Mouse (Mus musculus): Measurements from ENCODE around the gene Yap1. TPM values are rescaled to one million over a fixed set of nuclear protein-coding genes. Genes with fewer than 3 reads are reported as not detected.

The Yap1 gene
- total RNA-seq, 2 experiments from 2014 or later, result 108 to 111 TPM

DNA sequence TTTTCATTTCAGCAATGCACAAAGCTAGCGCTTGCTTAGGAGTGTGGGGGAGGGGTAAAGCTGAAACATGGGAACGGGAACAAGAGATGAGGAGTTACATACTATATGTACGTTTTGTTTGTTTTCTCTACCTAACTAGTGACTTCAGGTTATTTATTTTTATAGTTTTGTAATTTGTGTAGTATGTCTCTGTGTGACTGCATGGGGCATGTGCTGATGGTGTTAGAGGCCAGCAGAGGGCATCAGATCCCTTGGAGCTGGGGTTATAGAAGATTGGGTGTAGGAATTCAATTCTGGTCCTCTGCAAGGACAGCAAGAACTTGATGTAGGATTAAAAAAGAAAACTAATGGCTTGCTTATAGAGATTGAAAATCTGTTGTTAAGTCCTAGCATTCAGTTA, 25.9 kb downstream of the Yap1 start:
- no peak for DNase-seq (ENCODE audit: low spot score in 2 of 2)

DNA sequence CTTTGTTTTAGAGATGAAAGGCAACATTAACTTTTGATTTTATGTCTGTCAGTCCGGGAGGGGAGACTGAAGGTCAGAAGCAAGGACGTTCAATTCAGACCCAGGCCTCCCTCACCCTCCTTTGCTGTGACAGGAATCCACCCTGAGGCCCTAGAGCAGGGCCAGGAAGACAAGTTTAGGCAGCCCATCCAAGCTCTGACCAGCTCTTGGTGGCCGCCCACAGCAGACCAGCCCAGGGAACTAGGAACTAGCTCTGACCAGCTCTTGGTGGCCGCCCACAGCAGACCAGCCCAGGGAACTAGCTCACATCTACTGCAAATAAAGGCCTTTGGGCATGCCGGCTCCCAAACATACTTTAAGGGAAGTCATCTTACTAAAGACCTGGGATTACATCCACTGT, 26.8 kb downstream of the Yap1 start:
- no peak for DNase-seq (ENCODE audit: low spot score in 2 of 2)

DNA sequence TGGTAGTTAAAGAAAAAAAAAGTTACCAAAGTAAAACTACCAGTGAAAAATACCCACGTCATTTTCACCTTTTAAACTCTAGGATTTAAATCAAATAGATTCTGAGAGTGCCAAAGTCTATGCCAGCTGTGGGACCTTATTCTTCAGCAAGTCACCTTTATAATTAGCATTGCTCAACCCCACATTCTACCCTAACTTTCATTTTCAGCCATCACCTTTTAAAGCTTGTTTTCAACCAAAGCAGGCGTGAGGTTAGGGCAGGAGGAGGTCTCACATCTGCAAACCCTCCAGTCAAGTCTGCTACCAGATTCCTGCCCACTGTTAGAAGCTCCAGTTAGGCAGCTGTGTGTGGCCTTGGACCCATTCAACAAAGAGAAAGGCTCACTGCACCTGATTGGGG, 32.4 kb downstream of the Yap1 start:
- DNase-seq (ENCODE audit: low spot score in 2 of 2), result no peak

DNA sequence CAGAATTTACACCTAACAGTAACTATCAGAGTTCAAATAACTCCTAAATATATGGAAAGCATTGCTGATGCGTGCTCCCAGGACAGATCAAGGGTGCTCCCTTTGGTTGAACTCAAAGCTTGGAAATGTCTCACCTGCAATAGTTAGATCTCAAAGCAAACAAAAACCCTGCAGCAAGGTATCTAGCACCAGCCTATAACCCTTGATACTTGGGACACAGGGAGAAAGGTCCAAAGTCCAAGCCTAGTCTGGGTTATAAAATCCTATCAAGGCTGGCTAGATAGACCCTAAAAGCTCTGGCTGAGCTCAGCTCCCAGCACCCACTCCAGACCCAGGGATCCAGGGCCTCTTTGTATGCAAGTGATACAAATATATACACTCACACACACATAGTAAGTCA, 36.4 kb downstream of the Yap1 start:
- DNase-seq (ENCODE audit: low spot score in 2 of 2), result no peak

DNA sequence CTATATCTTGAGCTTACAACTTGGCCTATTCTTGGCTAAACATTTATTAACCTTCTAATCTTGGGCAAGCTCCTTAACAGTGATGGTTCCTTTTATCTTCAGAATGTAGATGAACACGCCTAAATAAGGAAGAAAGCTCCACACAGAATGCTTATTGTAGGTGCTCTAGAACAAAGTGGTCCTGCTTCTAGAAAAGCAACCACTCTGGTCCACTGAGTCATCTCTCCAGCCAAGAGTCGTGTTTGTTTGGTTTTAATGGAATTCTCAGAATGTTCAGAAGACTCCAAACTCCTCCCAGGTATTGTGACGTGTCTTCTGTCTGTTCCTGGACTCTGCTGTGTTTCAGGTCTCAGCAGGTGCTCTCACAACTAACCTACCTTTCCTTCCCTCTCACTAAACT, 38.8 kb downstream of the Yap1 start:
- DNase-seq (ENCODE audit: low spot score in 2 of 2), result no peak

DNA sequence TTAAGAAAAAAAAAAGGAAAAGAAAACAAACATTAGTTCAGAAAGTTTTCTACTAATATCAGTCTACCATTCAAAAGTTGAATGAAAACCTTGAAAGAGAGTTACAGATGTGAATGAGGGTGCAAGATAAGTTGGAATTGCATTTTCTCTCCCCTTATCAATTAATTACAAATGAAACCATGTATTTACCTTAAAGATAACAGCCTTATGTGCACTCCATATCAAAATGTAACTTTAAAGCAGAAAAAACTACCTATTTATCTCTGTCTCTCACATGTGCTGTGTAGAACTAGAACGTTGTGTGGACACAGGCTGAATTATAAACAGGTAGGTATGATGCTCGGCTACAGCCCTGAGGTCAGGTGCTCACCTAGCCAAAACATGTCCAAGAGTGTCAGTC, 40.5 kb downstream of the Yap1 start:
- DNase-seq (ENCODE audit: low spot score in 2 of 2), result no peak

DNA sequence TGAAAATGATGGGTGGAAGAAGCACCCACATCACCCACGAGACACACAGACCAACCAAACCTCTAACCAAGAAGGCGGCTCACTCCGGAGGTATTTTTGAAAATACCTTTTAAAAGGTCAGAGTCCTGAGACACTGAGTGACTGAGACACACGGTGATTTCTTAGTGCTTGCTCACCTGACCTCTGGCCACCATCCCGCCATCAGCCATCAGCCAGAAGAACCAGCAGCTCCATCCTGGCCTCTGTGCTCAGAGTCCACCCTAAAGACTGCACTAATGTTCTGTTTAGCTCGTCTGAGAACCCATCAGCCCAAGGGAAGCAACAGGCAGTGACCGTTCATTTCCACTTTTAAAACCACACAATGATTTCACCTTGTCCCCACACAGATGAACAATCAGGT, 41.5 kb downstream of the Yap1 start:
- no peak for DNase-seq (ENCODE audit: low spot score in 2 of 2)

DNA sequence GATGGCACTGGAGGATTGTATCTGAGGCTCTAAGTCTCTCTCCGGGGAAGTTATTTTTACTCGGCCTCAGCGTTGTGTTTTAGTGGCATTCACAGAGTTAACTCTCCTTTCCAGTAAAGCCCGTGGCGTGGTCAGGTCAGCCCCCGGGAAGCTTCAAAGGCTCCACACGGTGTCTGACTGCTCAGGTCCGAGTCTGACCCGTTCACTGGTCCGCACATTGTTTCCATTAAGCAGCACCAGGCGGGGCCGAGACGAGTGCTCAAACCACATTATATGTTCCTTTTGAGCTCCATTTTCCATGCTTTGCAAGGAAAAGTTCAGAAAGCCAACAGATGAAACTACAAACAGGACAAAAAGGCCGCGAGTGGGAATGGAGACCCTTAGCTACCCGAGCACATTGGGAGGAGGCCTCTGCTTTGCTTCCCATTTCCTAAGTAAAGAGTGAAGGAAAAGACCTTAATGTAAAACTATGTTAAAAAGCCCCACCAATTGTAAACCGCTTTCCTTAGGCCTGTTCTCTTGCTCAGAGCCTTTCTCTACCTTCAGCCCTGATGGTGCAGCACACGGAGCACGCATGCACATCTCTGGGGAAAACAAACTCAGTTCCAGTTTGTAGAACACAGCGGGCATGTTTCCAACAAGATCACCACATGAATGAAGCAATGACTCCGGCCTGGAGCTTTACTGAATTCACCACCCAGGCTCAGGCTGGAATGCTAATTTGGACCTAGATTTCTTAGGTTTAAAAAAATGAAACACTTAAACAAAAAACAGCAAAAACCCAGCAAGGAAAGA, 42.8 kb downstream of the Yap1 start:
- DNase-seq (ENCODE audit: low spot score in 2 of 2), result peak in 1 of 2 experiments; percentile 30

DNA sequence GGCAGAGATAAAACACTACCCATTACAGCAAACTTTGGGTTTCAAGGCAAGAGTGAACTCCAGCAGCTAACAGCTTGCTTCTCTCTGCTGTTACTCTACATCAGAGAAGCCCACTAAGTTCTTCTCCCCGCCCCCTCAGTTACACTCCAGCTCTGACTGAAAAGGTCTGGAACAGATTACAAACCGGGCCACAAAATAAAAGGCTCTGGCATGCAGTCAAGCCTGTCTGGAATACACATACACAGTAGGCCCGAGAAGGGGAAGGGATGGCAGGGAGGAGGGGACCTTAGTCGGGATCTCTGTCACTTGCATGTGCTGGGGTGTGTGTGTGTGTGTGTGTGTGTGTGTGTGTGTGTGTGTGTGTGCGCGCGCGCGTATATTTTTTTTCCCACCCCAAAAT, 44.0 kb downstream of the Yap1 start:
- DNase-seq (ENCODE audit: low spot score in 2 of 2), result peak; percentile 23 to 74

DNA sequence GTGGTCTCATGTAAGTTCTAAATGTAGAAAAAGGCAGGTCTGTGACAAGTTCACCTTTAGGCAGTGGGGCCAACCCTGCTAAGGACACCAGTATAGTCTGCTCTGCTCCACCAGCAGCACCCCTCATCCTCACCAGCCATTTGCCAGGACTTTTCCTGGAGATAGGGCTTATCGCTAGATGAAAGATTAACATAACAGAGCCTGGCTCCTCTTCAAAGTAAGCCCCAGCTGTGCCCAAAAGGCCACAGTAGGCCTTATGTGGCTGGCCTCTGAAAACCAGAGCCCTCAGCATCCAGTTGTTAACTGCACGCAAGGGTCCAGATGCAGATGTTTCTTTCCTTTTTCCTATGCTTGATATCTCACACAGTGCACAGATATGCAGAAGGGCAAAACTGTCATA, 45.1 kb downstream of the Yap1 start:
- DNase-seq (ENCODE audit: low spot score in 2 of 2), result no peak

DNA sequence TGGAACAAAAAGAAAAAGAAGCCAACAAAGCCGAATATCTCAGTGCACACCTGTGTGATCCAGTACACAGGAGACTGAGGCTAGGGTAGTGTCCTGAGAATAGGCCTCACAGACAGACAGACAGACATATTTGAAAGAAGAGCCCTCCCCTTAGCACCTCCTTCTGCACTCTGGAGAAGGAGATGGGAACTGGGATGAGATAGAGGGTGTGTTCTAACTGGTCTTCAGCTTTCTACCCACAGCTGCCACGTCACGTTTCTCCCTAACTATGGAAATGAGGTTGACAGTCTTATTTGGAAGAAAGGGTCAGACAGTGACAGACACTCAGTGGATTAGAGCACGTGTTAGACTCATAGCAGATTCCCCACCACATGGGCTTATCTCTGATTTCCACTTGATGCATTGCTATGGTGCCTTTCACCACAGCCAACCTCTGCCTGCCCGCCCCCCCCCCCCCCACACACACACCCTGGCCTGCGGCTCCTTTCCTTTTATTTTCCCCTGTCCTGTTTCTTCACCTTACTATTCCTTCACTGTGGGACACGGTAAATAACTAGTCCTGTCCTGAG, 46.3 kb downstream of the Yap1 start:
- no peak for DNase-seq (ENCODE audit: low spot score in 2 of 2)

DNA sequence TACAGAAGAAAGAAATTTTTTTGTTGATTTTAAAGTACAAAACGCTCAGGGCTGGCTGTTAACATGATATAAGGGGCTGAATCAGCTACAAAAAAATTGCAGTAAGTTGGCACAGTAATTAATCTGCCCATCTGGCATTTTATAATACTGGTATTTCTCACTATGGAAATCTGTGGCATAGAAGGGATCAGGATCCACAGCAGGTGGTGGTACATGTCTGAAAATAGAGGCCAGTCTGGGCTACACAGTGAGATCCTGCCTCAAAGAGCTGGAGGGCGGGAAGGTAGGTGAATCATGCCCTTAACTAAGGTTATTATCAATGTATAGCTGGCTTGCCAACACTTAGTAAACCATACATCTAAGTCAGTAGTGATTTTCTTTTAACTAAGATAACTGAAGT, 47.0 kb downstream of the Yap1 start:
- no peak for DNase-seq (ENCODE audit: low spot score in 2 of 2)

DNA sequence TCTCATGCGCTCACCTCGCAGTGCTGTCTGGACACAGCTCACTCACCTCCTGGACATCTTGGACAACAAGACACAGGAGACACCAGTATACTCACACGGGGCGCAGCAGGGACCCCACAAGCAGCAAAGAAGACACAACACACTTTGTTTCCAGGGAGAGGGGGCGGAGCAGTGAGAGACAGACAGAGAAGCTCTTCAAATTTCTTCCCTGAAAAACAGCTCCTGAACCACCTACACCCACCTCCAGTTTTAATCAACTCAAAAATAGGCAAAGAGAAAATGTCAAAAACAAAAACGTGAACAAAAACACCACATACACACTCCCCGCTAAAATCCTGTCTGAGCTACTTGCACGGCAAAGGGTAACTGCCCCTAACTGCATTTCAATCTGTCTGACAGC, 48.0 kb downstream of the Yap1 start:
- no peak for DNase-seq (ENCODE audit: low spot score in 2 of 2)

DNA sequence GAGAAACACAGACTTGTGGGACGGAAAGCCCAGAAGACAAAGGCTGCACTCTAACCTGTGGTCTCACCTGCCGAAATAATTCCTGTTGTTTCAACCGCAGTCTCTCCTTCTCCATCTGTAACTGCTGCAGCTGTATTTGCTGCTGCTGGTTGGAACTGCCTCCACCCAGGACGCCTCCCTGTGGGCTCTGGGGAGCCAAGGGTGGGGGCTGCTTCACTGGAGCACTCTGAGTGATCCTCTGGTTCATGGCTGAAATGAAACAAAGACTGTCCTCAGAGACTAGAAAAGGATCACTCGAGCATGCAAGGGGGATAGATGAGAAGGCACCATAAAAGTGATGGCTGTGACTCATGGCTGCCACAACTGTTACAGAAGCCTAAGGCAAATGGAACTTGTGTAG, 51.5 kb downstream of the Yap1 start:
- no peak for DNase-seq (ENCODE audit: low spot score in 2 of 2)

DNA sequence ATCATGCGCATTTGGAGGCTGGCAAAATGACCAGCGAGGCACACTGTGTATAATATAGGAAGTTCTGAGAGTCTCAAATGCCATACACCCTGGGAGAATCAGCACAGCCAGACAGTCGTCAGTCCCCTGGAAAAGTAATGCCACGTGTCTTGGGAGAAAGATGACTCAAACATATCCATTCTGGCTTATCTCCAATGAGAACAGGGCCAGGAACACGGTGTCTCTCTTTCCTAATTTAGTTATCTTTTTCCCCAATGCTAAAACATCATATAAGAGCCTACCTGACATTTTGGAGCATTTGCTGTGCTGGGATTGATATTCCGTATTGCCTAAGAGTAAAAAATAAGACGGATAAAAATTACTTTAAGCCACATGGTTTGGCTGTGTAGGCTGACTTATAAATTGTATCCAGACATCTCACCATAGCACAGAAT, 54.2 kb downstream of the Yap1 start:
- no peak for DNase-seq (ENCODE audit: low spot score in 2 of 2)

DNA sequence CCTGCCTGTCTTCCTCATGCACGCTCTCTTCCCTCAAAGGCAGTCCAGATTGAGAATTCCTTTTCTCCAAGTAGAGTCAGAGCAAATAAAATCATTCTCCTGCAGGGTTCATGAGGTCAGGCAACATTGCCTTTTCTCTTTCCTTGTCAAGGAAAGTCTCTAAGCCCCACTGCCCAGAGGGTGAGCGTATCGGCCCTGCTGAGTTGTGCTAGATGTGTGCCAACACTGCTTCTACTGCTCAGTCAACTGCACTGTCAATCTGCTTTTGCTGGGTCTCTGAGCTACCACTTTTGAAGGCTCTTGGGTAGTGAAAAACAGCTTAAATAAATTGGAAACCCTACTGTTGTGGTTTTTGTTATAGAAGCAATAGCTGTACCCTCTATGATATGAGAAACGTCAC, 56.5 kb downstream of the Yap1 start:
- DNase-seq (ENCODE audit: low spot score in 2 of 2), result no peak

DNA sequence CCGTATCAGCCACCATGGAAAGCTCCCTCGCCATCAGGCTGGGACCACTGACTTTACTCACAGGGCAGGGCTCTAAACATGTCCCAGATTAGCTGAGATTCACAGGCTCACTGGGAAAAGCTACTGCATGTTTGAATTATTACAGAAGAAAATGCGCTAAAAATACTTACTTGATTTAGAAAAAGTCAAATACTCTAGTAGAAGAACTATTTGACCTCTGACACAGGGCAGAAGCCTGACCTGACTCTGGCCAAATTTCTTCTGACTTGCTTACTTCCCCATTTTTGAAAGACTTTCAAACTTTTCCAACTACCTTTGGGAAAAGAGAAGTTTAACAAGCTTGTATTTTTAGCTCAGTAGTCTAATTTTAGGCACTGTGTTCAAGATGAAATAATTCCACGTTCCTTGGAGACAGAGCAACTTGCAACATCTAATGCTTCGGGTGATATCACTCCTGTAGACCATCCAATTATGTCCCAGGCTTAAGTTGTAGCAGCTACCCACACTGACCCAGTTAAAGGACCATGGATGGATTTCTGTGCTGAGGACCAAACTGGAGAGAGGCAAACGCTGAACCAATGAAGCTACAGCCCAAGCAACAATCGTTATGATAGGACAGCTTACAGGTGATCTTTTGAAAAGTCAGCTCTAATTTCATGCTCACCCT, 60.5 kb downstream of the Yap1 start:
- no peak for DNase-seq (ENCODE audit: low spot score in 2 of 2)

DNA sequence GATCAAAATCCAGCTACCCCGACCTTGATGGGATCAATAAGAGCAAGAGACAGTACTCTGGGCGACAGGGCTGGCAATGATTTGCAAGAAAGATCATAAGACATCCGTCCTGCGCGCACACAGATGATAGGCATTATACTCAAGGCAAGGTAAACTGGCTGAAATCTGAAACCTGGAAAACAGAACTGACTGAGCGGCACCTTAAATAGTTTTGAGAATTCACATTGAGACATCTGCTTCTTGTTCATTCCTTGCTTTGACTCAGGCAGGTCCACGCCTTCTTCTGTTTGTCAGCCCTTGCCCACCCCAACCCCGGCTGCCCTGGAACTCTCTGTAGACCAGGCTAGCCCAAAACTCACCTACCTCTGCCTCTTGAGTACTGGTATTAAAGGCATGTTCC, 61.7 kb downstream of the Yap1 start:
- no peak for DNase-seq (ENCODE audit: low spot score in 2 of 2)

DNA sequence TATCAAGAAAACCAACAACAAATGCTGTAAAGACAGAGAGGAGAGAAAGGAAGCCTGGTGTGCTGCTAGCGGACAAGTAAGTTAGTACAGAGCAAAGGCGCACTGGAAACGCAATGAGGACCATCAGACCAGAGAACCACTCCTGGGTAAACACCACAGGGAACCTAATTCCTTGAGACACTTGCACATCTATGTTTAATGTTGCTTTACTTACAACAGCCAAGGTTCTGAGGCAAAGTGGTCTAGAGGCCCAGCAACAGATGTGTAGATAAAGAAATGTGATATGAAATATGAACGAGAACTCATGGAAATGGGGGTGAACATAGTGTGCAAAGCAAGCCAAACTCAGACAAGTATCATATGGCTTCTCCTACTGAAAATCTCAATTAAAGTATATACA, 64.3 kb downstream of the Yap1 start:
- no peak for DNase-seq (ENCODE audit: low spot score in 2 of 2)

DNA sequence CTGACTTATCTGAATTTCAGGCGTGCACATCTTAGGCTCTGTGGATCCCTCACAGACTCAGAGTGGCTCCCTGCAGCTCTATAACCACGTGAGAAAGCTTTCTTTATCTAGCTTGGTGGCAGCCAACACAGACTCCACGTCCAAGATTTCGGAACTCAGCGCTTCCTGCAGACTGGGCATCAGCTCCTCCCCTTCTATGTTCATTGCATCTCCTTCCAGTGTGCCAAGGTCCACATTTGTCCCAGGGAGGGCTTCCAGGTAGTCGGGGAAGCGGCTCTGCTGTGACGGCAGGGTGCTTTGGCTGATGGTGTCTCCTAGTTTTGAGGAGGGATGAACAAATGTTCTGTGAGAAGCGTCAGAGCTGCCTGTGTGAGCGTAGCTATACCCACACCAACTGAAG, 70.0 kb downstream of the Yap1 start:
- DNase-seq (ENCODE audit: low spot score in 2 of 2), result no peak

DNA sequence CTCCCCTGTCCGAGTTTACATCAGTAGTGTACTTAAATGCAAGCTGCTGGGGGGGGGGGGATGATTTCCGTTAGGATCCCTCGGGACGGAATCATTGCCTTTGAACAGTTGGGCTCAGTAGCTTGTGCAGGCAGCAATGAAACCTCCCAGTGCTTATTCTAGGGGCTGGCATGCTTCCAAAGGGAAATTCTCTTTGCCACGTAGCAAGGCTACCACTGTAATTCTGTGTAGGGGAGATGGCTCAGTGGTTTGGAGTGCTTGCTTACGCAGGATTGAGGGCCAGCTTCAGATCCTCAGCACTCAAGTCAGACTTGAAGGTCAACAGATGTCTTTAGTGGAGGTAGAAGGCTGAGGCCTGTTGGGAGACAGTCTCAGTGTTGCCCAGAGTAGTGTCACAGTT, 74.8 kb downstream of the Yap1 start:
- no peak for DNase-seq (ENCODE audit: low spot score in 2 of 2)

DNA sequence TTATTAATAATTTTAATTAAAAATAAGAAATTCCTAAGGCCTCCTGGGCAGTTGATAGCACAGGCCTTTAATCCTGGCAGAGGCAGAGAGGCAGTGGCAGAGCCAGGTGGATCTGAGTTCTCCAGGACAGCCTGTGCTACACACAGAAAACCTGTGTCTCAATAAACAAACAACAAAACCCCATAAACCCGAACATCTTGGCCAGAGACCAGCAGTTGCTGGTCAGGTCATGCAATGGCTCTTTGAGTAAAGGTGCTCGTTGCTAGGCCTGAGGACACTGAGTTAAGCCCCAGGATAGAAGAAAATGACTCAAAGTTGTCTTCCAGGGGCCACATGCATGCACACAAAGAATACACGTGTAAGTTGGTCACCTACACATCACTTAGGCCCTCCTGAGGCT, 75.5 kb downstream of the Yap1 start:
- DNase-seq (ENCODE audit: low spot score in 2 of 2), result no peak
